Mouse (Mus musculus) gastrocnemius, postnatal 4 days (tissue): ENCODE measurements around the gene BC035044. TPM values are rescaled to one million over a fixed set of nuclear protein-coding genes. Genes with fewer than 3 reads are reported as not detected.
"Not testable (repeated sequence)": the region's sequence is repeated elsewhere in the genome, so short reads cannot be mapped to it uniquely, and the experiment has no call there.

ENCODE experiments used
- DNase-seq, 2 experiments: peaks; one replicate each; pipeline ENCODE4 v3.0.0; 2021 to 2022; ENCODE audit warnings: low spot score in 2 of 2, mixed read lengths in 2 of 2
- long read RNA-seq, 2 experiments: library from polyadenylated mRNA; stranded (forward); transcript quantifications; one replicate each; pipeline ENCODE4 v2.0.0; 2021
- total RNA-seq, 2 experiments: library from RNA; stranded (reverse); gene quantifications; 2 replicates each; pipeline ENCODE4 v1.2.3; 2021

Gene BC035044
- total RNA-seq, result under 1 TPM; 0.34 TPM
- long read RNA-seq, experiment 1, partial matches to known transcripts, result 0 of 1 reads
- long read RNA-seq, experiment 1, other reads (novel, unspliced or antisense), result 1 of 1 reads
- long read RNA-seq, experiment 2, partial matches to known transcripts, result 0 of 4 reads
- long read RNA-seq, experiment 2, other reads (novel, unspliced or antisense), result 1 of 4 reads

DNA sequence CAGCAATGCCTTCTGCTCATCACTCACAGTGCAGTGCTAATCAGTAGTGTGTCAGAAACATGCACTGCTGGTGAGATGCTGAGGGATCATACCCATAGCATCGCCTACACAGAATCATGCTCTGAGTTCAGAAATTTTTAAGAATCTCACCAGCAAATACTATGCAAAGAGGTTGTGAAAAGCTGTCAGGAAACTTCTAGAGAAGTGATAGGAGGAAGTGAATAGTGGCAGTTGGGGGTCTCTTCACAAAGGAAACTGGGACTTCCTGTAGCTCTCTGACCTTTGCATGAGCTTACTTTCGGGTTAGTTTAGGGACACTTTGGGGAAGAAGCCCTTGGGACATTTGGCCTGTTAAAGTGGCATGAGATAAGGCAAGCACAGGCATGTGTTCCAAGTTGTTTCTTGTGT, at the start of gene BC035044:
Gene BC035044, minus strand, starts transcription at position 179 of the 408 bp plus-strand sequence.
- no peak for DNase-seq

DNA sequence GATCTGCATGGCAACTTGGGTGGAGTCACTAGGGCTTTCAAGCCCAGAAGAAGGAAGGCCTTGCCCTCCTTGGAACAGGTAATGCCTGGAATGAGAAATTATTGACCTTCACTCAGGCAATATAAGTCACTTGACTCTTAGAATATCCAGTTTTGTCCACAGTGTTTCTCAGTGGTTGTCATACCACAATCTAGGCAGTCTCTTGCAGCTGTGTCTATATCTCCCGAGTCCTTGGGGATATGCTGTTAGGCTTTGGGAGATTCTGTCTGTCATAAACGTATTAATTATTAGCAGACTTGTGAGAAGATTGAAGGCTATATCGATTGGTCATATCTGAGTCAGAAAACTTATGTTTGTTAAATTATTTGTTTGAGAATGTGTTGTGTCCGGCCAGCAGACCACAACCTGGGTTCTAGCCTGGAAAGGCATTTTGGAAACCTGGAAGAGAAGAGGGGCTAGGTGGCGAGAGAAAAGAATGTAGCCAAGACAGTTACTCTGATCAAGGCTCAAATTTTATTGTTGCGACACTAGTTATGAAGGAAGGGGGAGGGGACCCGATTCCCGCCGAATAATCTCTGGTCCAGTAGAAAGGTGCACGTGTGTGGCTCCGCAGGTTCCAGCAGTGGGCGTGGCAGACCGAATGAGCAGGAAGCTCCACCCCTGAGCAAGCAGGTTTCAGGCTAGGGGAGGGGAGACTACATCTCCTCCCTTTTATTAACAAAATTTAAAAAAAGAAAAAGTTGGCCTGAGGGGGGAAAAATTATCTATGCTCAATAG, 45.2 kb upstream of the BC035044 start:
- DNase-seq, result not testable (repeated sequence)

DNA sequence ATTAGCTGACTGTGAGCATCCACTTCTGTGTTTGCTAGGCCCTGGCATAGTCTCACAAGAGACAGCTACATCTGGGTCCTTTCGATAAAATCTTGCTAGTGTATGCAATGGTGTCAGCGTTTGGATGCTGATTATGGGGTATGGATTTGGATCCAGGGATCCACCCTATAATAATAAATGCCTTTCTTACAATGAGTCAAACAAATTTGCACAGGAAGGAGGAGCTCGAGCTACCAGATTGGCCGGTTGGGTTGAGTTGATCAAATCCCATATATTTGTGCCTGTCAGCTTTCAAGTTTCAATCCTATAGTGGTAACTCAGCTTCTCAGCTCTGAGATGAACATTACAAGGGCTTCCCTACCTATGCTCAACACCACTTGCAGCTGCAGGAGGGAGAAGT, 43.2 kb upstream of the BC035044 start, which contains the start of gene Clec2g:
Gene Clec2g, plus strand, starts transcription at position 301 of the 400 bp plus-strand sequence.
- DNase-seq, result not testable (repeated sequence)

DNA sequence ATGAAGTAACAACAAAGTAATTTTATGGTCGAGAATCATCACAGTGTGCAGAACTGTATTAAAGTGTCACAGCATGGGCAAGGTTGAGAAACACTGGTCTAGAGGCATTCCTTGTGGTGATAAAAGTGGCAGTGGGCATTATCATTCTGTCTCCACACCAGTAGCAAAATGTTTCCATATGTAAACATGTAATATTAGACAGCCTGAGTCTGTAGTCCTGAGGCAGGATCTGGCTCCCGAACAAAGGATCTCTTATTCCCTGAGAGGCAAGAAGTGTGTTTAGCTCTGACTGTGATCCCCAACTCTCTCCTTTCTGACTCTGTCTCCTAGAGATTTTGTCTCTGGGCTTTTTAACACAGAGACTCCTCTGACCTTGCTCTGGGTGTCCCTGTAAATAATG, 42.1 kb upstream of the BC035044 start:
- no peak for DNase-seq

DNA sequence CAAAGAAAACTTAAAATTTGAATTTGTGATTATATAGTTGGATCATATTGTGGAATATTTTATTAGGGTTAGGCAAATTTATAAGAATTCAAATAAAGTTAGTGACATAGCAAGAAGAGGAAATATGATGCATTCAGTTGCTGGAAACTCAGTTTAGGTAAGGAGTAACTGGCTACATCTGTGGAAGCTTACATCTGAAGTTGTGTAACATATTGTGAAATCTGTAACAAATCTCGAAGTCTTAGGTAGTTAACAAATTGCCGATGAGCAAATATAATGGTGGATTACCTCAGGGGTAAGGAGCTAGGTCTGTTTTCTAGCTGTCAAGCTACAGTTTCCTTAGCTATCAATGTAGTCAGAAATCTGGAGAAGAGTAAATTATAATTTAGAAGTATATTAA, 26.4 kb upstream of the BC035044 start:
- DNase-seq, result no peak

DNA sequence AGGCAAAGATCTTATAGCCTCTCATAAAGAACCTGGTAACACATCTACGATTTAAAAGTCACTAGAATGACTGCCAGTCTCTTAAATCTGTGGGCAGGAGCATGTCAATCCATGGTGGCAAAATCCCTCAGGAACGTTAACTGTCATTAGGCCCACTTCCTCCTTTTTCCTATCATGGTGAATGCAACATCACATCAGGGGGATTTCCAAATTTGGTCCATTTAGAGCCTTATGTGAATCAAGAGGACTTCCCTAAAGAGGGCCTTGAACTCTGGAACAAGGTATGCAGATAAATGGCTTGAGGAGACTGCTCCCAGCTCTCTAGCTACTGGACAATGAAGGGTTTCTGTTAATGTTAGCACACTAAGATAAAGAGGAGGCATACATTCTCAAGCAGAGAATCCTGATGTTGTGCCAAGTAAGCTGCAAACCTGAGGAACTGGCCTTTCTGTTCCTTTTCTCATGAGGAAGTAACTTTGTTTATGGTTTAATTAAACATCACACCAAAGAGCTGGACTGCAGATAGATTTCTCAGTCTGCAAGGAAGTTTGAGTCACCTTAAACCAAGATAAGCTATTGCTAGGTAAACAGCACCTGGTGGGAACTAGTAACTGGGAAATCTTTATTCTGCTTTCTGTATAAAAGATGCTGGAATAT, 22.8 kb upstream of the BC035044 start:
- no peak for DNase-seq

DNA sequence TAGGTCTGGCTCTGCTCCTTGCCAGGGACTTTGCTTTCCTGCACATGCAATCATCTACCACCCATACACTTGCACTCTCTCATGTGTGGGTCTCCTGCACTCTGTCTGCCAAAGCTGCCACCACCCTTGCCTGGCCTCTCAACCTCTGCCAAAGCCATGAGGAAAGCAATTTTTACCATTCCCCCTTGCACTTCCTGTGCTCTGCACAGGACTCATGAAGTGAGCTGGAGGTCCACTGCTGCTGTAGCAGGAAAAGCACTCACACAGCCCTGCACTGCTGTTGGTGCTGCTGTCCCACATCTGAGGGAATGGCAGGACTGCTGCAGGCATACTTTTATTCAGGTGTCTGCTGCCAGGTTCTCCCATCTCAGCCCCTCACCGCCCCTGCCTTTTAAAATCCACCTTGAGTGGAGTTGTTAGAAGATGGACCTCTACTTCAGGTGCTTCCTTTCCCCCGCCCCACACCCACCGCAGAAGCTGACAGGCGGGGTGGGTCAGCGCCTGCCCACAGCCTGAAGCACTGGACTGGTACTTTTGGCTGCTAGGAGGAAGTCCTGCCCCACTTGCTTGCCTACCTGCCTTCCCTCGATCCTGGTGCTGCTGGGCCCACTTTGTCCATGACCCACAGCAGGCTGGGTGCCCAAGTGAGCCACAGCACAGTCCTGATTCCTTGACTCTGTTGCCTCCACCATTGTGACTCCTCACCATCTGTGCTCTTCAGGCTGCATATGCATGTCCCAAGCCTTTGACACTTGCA, 10.0 kb upstream of the BC035044 start:
- DNase-seq, result not testable (repeated sequence)

DNA sequence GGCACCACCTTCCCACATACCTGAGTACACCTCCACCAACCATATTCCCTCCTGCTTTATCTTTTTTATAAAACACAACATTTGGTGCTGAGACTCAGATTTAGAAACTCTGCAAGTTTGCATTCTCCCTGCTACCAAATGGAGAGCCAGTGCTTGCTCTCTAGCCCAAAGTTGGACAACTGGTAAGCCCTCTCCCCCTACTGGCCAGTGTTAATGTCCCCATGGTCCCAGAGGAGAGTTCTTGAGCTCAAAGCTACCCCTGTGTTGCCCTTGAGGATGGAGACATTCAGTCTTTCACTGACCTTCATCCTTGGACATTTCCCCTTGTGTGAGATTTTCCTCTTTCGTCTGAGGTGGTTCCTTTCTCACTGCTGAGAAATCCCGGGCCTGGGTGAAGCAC, 9.1 kb upstream of the BC035044 start:
- no peak for DNase-seq

DNA sequence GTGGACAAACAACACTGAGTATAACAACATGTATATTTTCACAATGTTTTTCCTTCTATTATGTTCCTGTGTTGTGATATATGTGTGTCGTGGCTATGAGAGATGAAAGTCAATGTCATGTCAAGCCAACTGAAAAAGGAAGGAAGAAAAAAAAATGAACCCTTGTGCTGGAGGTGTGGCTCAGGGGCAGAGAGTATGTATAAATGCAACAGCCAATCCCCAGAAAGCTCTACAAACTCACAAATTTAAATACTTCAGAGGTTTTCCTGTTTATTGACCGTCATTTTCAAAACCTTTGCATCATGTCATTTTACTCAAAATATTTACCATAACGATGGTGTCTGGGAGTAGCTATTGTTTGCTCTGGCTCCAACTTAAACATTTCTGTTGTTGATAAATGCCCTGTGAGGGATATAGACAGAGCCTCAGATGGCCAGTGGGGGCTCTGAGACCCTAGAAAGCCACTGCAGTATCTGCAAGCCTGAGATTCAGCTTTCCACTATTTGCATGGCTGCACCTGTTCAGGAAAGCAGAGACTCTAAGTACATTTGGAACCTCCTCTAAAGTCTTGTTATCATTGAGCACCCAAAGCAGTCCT, 4.6 kb upstream of the BC035044 start:
- DNase-seq, result no peak

DNA sequence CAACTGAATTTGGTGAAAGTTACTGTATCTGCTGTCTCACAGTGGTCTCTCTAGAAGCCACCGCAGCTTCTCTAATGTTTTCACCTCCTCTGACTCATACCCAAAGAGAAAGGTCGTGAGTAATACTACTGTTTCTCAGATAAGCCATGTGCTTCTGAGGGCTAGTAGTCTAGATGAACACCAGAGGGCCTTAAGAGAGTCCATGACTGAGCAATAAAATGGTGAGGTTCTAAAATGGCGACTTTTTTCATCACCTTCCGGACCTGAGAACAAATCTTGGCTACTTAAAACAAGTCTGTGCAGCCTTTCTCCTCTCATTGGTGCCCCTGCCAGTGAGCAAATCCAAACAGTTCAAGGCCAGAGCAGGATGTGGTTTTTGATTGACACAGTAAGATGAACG, 2.1 kb downstream of the BC035044 start:
- DNase-seq, result no peak

DNA sequence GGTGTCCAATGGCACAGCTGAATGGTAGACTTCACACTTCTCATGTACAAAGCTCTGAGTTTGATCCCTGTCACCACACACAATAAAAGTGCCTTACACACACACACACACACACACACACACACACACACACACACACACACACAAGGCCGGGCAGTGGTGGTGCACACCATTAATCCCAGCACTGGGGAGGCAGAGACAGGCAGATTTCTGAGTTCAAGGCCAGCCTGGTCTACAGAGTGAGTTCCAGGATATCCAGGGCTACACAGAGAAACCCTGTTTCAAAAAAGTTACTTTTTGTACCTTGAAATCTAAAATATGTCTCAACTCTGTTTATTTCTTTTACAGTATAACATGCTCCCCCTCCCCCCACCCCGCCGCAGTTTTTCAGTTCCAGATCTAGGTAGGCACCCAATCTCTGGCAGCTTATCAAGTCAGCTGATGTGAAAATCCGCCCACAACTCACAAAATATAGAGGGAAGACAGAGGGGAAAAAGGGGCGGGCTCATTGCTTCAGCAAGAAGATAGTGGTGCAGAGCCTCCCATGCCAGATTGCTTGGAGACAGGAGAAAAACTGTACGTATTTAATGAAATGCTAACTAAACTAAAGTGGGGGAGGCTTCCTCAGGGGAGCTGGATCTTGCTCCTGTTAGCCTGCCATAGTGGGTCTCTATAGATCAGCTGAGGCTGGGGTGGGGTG, 3.7 kb downstream of the BC035044 start, which contains the start of gene Clec2i:
Gene Clec2i, plus strand, starts transcription at position 498 of the 700 bp plus-strand sequence.
- DNase-seq, result not testable (repeated sequence)

DNA sequence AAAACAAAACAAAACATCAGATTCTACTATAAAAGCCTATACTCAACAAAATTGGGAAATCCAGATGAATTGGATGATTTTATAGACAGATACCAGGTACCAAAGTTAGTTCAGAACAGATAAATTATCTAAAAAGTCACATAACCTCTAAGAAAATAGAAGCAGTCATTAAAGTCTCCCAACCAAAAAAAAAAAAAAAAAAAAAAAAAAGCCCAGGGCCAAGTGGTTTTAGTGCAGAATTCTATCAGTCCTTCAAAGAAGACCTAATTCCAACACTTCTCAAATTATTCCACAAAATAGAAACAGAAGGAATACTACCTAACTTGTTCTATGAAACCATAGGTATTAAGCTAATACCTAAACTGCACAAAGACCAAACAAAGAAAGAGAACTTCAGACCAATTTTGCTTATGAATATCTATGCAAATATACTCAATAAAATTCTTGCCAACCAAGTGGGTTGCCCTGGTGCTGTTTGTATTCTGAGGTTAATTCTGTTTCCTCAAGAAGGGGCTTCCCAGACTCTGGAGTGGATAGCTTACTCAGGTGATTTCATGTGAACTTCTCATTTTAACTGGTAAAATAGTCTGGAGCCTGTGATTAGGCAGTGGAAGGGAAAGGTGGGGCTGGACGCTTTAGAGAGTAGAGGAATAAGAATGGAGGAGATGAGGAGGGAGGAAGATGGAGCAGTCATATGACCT, 18.9 kb downstream of the BC035044 start:
- DNase-seq, result no peak

DNA sequence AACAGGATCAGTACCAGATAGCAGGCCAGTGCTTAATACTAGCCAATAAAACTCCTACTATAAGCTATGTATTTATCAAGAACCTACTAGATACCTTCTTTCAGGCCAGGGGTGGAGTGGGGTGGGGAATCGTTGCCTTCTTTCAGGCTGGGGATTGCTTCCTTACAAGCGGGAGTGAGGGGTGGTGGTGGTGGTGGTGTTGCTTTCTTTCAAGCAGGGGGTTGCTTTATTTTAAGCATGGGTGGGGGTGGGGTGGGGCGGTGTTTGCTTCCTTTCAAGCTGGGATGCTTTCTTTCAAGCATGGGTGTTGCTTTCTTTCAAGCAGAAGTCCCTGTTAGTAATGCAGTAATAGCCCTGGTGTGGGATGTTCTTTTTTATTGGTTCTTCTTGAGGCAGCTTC, 22.1 kb downstream of the BC035044 start:
- DNase-seq, result no peak

DNA sequence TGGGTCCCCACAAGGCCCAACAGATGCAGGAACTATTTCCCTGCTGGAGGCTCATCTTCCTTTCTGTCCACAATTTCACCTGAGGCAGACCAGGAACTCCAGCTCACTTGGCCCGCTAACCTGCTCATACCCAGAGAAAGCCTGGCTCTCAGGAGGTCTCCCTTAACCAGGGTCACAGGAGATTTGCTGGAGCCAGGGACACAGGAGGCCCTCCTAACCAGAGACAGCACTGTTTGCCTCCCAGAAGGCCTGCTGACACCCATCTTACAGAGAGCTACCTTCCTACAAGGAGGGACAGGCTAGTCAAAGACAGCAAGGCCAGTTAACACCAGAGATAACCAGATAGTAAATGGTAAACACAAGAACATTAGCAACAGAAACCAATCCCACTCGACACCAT, 33.0 kb downstream of the BC035044 start:
- DNase-seq, result no peak

DNA sequence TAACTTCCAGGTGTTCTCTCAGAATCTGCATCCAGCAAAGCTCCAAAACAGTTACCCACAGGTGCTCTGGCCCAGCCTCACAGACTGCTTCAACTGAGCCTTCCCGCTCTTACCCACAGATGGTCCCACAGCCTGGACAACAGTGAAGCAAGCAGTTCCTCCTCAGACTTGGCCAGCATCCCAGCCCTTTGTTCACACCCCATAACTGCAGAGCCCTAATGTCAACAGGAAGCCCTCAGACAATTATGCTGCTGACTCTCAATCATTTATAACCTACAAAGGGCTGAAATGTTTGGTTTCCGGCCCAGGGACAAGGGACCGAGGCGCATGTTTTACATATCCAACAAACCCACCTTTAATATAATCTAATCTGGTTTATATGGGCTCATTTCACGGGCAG, 34.7 kb downstream of the BC035044 start:
- peak in 1 of 2 experiments; percentile 61 for DNase-seq

DNA sequence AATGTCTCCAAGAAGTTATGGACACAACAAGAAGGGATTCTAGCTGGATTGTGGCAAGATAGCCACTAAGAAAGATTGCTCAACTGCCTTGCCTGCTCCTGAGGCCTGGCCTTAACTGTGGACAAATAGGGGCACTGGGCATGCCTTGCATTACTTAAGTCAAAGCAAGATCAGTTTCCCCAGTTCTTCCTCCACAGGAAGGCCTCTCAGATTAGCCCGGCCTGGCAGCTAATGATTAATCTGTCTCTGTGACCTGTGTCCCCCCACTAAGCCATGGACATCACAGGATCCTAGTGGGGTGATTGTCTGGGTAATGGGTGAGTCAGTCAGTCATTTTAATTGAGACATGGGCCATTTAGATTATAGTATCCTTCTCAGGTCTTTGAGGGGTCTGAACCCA, 35.4 kb downstream of the BC035044 start:
- no peak for DNase-seq

DNA sequence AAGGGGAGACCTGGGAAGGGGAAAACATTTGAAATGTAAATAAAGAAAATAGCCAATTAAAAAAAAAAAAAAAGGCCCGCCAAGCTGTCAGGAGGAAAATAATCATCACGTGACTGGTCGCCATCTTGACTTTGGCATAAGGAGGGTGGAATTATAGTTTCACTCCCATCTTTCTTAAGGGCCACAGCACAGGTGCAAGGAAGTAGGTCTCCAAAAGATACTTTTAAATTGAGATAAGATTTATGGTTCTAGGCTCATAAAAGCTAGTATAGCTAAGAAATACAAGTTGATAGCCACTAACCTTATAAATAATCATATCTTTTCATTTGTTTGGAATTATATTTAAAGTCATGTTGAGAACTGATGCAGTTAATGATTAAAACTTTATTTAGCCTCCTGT, 36.0 kb downstream of the BC035044 start:
- no peak for DNase-seq

DNA sequence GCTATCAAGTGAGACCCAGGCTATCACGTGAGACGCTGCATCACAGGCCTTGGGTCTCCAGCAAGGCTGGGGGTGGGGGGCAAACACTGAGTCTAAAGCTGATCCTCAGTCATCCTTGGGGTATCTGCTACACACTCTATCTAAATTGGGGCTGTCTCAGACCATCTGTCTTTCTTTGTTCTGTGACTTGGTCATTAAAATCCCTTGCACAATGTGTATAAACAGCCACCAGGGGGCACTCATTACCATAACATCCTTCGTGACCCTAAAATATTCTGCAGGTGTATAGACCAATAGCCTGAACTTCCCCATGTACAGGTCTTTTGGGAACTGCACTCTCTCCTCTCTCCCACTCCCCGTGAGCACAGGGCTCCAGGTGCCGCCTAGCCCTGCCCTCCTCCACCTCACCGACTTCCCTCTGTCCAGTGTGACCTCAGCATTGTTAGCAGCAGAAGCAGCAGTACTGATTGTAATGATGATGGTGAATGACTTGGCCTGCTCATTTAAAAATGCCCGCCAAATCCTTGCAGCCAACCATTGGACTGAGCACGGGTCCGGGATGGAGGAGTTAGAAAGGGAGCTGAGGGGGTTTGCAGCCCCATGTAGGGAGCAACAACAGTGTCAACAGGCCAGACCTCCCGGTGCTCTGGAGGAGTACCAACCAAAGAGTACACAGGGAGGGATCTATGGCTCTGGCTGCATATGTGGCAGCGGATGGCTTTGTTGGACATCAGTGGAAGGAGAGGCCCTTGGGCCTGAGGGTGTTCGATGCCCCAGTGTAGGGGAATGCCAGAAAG, 36.7 kb downstream of the BC035044 start:
- peak; percentile 32 to 58 for DNase-seq

DNA sequence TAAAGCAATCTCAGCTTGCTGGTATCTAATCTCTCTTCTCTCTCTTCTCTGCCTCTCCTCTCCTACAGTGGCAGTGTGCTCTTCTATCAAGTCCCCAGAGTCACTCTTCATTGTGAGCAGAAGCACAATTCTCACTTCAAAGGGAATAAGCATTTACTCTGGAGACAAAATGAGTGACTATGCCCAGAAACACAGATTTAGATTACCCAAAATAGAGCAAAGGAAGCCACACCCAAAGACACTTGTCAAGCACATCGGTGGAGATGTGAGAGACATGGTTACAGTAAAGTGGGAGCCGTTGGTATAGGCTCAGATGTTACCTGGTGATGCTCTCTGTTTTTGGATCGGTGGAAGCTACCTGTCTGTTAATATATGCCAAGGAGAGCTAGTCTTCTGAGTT, 38.2 kb downstream of the BC035044 start:
- no peak for DNase-seq
